8 mouse cellular contexts compared by ENCODE assay signal in genomic region chr17:32349037-32349732, GRCm38 (mm10). TPM values are rescaled to one million over a fixed set of nuclear protein-coding genes. Genes with fewer than 3 reads are reported as not detected.
A peak's percentile ranks its signal among the peaks of the same experiment; 100 is the strongest.
DNase-seq lines count a peak whose midpoint lies in the region; ATAC-seq and TF ChIP-seq lines count a peak whose summit lies in the region.

No protein-coding gene starts in this region.

- 4% methylated on average over 4 of the region's 4 CpGs for WGBS in heart, embryonic 14.5 days
- WGBS in stomach, embryonic 16.5 days = 8% methylated on average over 4 of the region's 4 CpGs

- H3K4me1 ChIP-seq in ES-E14 (ENCODE audit: control insufficient read depth in 2 of 2, insufficient read depth in 2 of 2, low read length in 2 of 2, poor library complexity in 1 of 2) = peaks cover 0 to 8% of the 10 kb centered on the region in 2 experiments; a peak in 3 of 4 replicates
- H3K4me1 ChIP-seq in heart, embryonic 14.5 days (ENCODE audit: control insufficient read depth in 2 of 2, insufficient read depth in 2 of 2, low read length in 2 of 2) = peaks cover 0 to 16% of the 10 kb centered on the region in 2 experiments; a peak in 2 of 4 replicates
- H3K4me1 ChIP-seq in stomach, embryonic 16.5 days (ENCODE audit: control insufficient read depth, insufficient read depth, low read length) = peaks cover 15% of the 10 kb centered on the region

- H3K9me3 ChIP-seq in ES-E14 (ENCODE audit: control insufficient read depth, insufficient read depth, low read depth, low read length) = no peaks in the 10 kb centered on the region
- H3K9me3 ChIP-seq in heart, embryonic 14.5 days (ENCODE audit: control insufficient read depth, low read length) = no peaks in the 10 kb centered on the region
- no peaks in the 10 kb centered on the region for H3K9me3 ChIP-seq in stomach, embryonic 16.5 days (replicated peaks; ENCODE audit: control insufficient read depth, low read length)

- 0 out of 2 replicates have a peak, but pooled peaks have one; percentile 15 for ATAC-seq in heart, embryonic 14.5 days (ENCODE audit: insufficient number of reproducible peaks, insufficient read depth, low FRiP score, low read depth)
- no peak for ATAC-seq in stomach, embryonic 16.5 days (ENCODE audit: insufficient read depth, low FRiP score)

- no peaks in the 10 kb centered on the region for H3K27me3 ChIP-seq in heart, embryonic 14.5 days (ENCODE audit: control insufficient read depth, insufficient read depth, low read length)
- no peaks in the 10 kb centered on the region for H3K27me3 ChIP-seq in stomach, embryonic 16.5 days (ENCODE audit: control insufficient read depth, insufficient read depth, low read length)

- H3K4me2 ChIP-seq in heart, embryonic 14.5 days (ENCODE audit: low read length) = peak overlapping the region; percentile 95
- H3K4me2 ChIP-seq in stomach, embryonic 16.5 days (ENCODE audit: low read depth, low read length) = peak overlapping the region; percentile 63

- H3K4me3 ChIP-seq in ES-E14 (ENCODE audit: insufficient read depth in 1 of 2, low read depth in 1 of 2, low read length in 2 of 2, poor library complexity in 1 of 2, severe bottlenecking in 1 of 2) = peak overlapping the region; percentile 82 to 98
- H3K4me3 ChIP-seq in heart, embryonic 14.5 days (ENCODE audit: control insufficient read depth in 1 of 2, insufficient read depth in 1 of 2, low read depth in 1 of 2, low read length in 2 of 2) = peak overlapping the region; percentile 66 to 72; a peak in 3 of 4 replicates
- peak overlapping the region; percentile 84 for H3K4me3 ChIP-seq in stomach, embryonic 16.5 days (replicated peaks; ENCODE audit: low read length)

- DNase-seq in A20 (ENCODE audit: low read depth, low spot score) (peak; percentile 78), ES-E14 (ENCODE audit: low read depth, low spot score) (no peak)
- peak; percentile 75 for DNase-seq in embryo, embryonic 10.5 days (ENCODE audit: low spot score)
- DNase-seq in layer of hippocampus, postnatal 14 days (ENCODE audit: low spot score in 2 of 2) = peak; percentile 29 to 49
- DNase-seq in mesoderm, embryonic 11.5 days (ENCODE audit: low read depth, low spot score) = peak; percentile 53
- no peak for DNase-seq in testis, postnatal 10 days (ENCODE audit: low spot score)

- in situ Hi-C loops in ES-E14 (cut with MboI; ENCODE audit: low sequenced_read_pairs in 2 of 2, unreplicated experiment in 2 of 2) = loop anchor here in 1 of 2 experiments (10.0 kb wide), 1 partner anchor 146 kb away; no protein-coding TSS in a partner anchor

- H3K36me3 ChIP-seq in ES-E14 (ENCODE audit: control insufficient read depth, insufficient read depth, low read length, poor library complexity, severe bottlenecking) = peaks cover 6% of the 10 kb centered on the region
- H3K36me3 ChIP-seq in heart, embryonic 14.5 days (ENCODE audit: control insufficient read depth, insufficient read depth, low read length) = peaks cover 19% of the 10 kb centered on the region
- no peaks in the 10 kb centered on the region for H3K36me3 ChIP-seq in stomach, embryonic 16.5 days (ENCODE audit: control insufficient read depth, insufficient read depth, low read length)

- H3K27ac ChIP-seq in ES-E14 (ENCODE audit: insufficient read depth, low read depth, low read length, poor library complexity, severe bottlenecking) = no peak overlapping the region
- H3K27ac ChIP-seq in heart, embryonic 14.5 days (replicated peaks in 1 of 2; ENCODE audit: control insufficient read depth in 1 of 2, insufficient read depth in 1 of 2, low read depth in 2 of 2, low read length in 2 of 2) = peak overlapping the region; percentile 55 to 85
- peak overlapping the region; percentile 67 for H3K27ac ChIP-seq in stomach, embryonic 16.5 days (ENCODE audit: low read length)

- H3K9ac ChIP-seq in ES-E14 (ENCODE audit: insufficient read depth, low read depth, low read length, poor library complexity, severe bottlenecking) = peak overlapping the region; percentile 25; the same call in 1 of the 2 replicates
- H3K9ac ChIP-seq in heart, embryonic 14.5 days (ENCODE audit: low read length) = peak overlapping the region; percentile 85
- H3K9ac ChIP-seq in stomach, embryonic 16.5 days (ENCODE audit: low read length) = peak overlapping the region; percentile 87

TF ChIP-seq in ES-E14, 5 proteins besides CTCF, POLR2A, EP300 and RAD21:
- TF ChIP-seq CHD2 (IDR thresholded peaks at IDR 0.05; ENCODE audit: low read depth, low read length) (no peak), HCFC1 (IDR thresholded peaks at IDR 0.05; ENCODE audit: borderline replicate concordance, insufficient read depth, low read length) (no peak), ZNF384 (IDR thresholded peaks at IDR 0.05; ENCODE audit: low read depth, low read length) (no peak), ZC3H11A (IDR thresholded peaks at IDR 0.05; ENCODE audit: borderline replicate concordance, low read depth, low read length) (no peak), MAFK (IDR thresholded peaks at IDR 0.05; ENCODE audit: insufficient read depth, low read depth, low read length) (no peak)

RNA-seq across cellular contexts. Expression of gene Akap8l, which starts 1.2 kb away (rescaled TPM):
- total RNA-seq in ES-E14 (2012; rRNA removed) = 63.6 and 126 TPM in 2 replicates
- 83.5 and 84.1 TPM in 2 replicates for polyA plus RNA-seq in heart, embryonic 14.5 days (2014; fragmentation: Nextera tagmentation; extraction: Ambion mirVana)
- 100 to 1,000 TPM; 134 to 157 TPM for total RNA-seq in layer of hippocampus, postnatal 14 days (2021)
- polyA plus RNA-seq in stomach, embryonic 16.5 days (2015; fragmentation: Nextera tagmentation; extraction: Ambion mirVana) = 72.0 and 78.9 TPM in 2 replicates

RNA-seq across cellular contexts. Expression of gene Akap8, which starts 28.1 kb away (rescaled TPM):
- 156 and 210 TPM in 2 replicates for total RNA-seq in ES-E14 (2012; rRNA removed)
- polyA plus RNA-seq in heart, embryonic 14.5 days (2014; fragmentation: Nextera tagmentation; extraction: Ambion mirVana) = 33.0 and 34.9 TPM in 2 replicates
- total RNA-seq in layer of hippocampus, postnatal 14 days (2021) = 10 to 100 TPM; 83.8 to 86.1 TPM
- 94.7 and 98.8 TPM in 2 replicates for polyA plus RNA-seq in stomach, embryonic 16.5 days (2015; fragmentation: Nextera tagmentation; extraction: Ambion mirVana)

RNA-seq across cellular contexts. Expression of gene Wiz, which starts 40.1 kb away (rescaled TPM):
- 10.4 and 12.4 TPM in 2 replicates for total RNA-seq in ES-E14 (2012; rRNA removed)
- polyA plus RNA-seq in heart, embryonic 14.5 days (2014; fragmentation: Nextera tagmentation; extraction: Ambion mirVana) = 18.2 and 19.5 TPM in 2 replicates
- total RNA-seq in layer of hippocampus, postnatal 14 days (2021) = 10 to 100 TPM; 66.8 to 74.7 TPM
- 23.7 and 24.5 TPM in 2 replicates for polyA plus RNA-seq in stomach, embryonic 16.5 days (2015; fragmentation: Nextera tagmentation; extraction: Ambion mirVana)

RNA-seq across cellular contexts. Expression of gene Rasal3, which starts 54.2 kb away (rescaled TPM):
- 0.76 and 1.2 TPM in 2 replicates for total RNA-seq in ES-E14 (2012; rRNA removed)
- 0.67 and 0.76 TPM in 2 replicates for polyA plus RNA-seq in heart, embryonic 14.5 days (2014; fragmentation: Nextera tagmentation; extraction: Ambion mirVana)
- 1 to 10 TPM; 2.6 to 3.1 TPM for total RNA-seq in layer of hippocampus, postnatal 14 days (2021)
- polyA plus RNA-seq in stomach, embryonic 16.5 days (2015; fragmentation: Nextera tagmentation; extraction: Ambion mirVana) = 1.8 and 2.1 TPM in 2 replicates

Comparison
In these comparisons a context has a peak if more than half of its experiments do, and no peak if none do; other contexts are left out.
1. DNase-seq: peak in A20 (single experiment), embryo, embryonic 10.5 days (single experiment), layer of hippocampus, postnatal 14 days (2 of 2) and mesoderm, embryonic 11.5 days (single experiment); none in ES-E14 (single experiment) and testis, postnatal 10 days (single experiment).
2. H3K9ac ChIP-seq: peak in every context shown above with its lines; median percentile 87 in stomach, embryonic 16.5 days; 85 in heart, embryonic 14.5 days; 25 in ES-E14.
3. Peak in every context shown above with its lines, with median percentiles within 50 percentile points of each other: H3K4me3 ChIP-seq.